Mouse (Mus musculus) adrenal gland, postnatal 14 days (tissue): ENCODE measurements around the gene Amfr. TPM values are rescaled to one million over a fixed set of nuclear protein-coding genes. Genes with fewer than 3 reads are reported as not detected.

Experiments
- DNase-seq: peaks from one replicate; pipeline ENCODE4 v3.0.0; 2021; ENCODE audit warnings: mixed read lengths
- total RNA-seq: library from RNA; stranded (reverse); gene quantifications from 2 replicates; pipeline ENCODE4 v1.2.3, GENCODE M21; 2021

Amfr gene
- total RNA-seq, 1 experiment from 2014 or later = 169 TPM

GRCm38 (mm10) chr8:93981679-93982215, 30.9 kb downstream of the Amfr start:
- no peak for DNase-seq

GRCm38 (mm10) chr8:93980141-93980540, 32.5 kb downstream of the Amfr start:
- no peak for DNase-seq

- no peak for DNase-seq
Observed at GRCm38 (mm10) chr8:93976446-93977211, 36.0 kb downstream of the Amfr start.

GRCm38 (mm10) chr8:93975358-93975757, 37.3 kb downstream of the Amfr start:
- DNase-seq = no peak

- DNase-seq = no peak
Observed at GRCm38 (mm10) chr8:93974602-93975186, 37.9 kb downstream of the Amfr start.

- no peak for DNase-seq
Observed at GRCm38 (mm10) chr8:93973831-93974375, 38.7 kb downstream of the Amfr start.

- no peak for DNase-seq
Observed at GRCm38 (mm10) chr8:93972971-93973734, 39.5 kb downstream of the Amfr start.

- DNase-seq = no peak
Observed at GRCm38 (mm10) chr8:93972211-93972610, 40.4 kb downstream of the Amfr start.

- DNase-seq = no peak
Observed at GRCm38 (mm10) chr8:93971451-93971850, 41.2 kb downstream of the Amfr start.

- DNase-seq = no peak
Observed at GRCm38 (mm10) chr8:93969626-93970340, 42.9 kb downstream of the Amfr start.

- DNase-seq = no peak
Observed at GRCm38 (mm10) chr8:93968293-93968692, 44.3 kb downstream of the Amfr start.

- no peak for DNase-seq
Observed at GRCm38 (mm10) chr8:93960909-93961308, 51.7 kb downstream of the Amfr start.

- no peak for DNase-seq
Observed at GRCm38 (mm10) chr8:93958402-93958801, 54.2 kb downstream of the Amfr start.

GRCm38 (mm10) chr8:93952511-93952910, 60.1 kb downstream of the Amfr start:
- DNase-seq = no peak

GRCm38 (mm10) chr8:93950133-93950532, 62.5 kb downstream of the Amfr start:
- DNase-seq = no peak

GRCm38 (mm10) chr8:93946397-93946796, 66.2 kb downstream of the Amfr start:
- DNase-seq = no peak

GRCm38 (mm10) chr8:93945781-93946180, 66.9 kb downstream of the Amfr start:
- peak; percentile 39 for DNase-seq

- no peak for DNase-seq
Observed at GRCm38 (mm10) chr8:93941636-93942054, 71.0 kb downstream of the Amfr start.

- no peak for DNase-seq
Observed at GRCm38 (mm10) chr8:93940542-93941423, 71.9 kb downstream of the Amfr start.

GRCm38 (mm10) chr8:93938193-93938592, 74.4 kb downstream of the Amfr start:
- DNase-seq = no peak

- DNase-seq = no peak
Observed at GRCm38 (mm10) chr8:93933288-93933687, 79.4 kb downstream of the Amfr start.
